Mouse (Mus musculus): ENCODE measurements around the gene Rhbdd2. TPM values are rescaled to one million over a fixed set of nuclear protein-coding genes. Genes with fewer than 3 reads are reported as not detected.

Rhbdd2 gene
- 25.0 TPM for polyA plus RNA-seq (2017; shearing (Covaris generic))

DNA sequence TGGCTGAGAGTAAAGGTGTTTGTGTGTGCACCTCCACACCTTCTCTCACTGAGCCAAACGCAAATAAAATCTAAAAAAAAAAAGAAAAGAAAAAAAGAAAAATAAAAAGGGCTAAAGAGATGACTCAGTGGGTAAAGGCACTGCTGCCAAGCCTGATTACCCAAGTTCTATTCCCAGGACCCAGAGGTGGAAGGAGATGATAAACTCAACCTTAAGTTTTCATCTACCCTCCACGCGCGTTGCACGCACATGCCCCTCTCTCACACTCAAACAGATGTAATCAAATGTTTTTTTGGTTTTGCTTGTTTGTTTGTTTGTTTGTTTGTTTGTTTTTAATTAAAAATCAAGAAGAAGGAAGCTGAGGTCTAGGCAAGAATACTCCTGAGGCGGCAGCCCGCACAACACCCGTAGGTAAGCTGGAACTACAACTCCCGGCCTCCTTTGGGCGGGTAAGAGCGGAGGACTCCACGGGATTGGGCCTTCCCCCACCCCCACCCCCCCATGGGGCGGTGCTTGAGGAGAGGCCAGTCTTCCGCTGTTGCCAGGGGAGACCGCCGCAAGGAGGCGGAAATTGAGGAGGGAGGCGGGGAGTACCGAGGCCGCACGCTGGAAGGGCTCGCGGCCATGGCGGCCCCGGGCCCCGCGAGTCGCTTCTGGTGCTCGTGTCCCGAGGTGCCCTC lies at the start of gene Rhbdd2:
TSS of gene Rhbdd2 (plus strand) at position 502 of the 680 bp plus-strand sequence.

DNA sequence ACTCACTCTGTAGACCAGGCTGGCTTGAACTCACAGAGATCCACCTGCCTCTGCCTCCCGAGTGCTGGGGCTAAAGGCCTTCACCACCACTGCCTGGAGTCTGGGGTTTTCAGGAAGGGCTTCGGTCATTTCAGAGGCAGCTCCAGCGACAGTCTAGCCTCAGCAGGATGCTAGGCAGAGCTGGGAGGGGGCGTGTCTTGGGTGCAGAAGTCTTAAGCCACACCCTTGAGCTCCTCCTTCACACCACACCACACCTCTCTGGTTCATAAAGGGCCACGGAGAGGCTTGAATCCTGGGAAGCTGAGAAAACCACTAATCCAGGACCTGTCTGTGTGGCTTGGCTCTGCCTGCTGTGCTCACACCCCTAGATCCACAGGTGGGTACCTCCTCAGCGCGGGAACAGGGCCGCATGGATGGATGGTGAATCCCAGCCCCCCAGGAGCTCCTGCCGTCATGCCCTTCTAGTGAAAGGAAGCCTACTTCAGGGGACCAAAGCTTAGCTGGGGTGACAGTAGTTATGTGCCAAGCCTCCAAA lies 37.4 kb downstream of the Rhbdd2 start, which contains the start of gene Por:
TSS of gene Por (plus strand) at position 293 of the 535 bp plus-strand sequence.

Other genes with a start within 250 kb of the Rhbdd2 start
- gene Pom121, start 238.1 kb upstream of the Rhbdd2 start, polyA plus RNA-seq (2017; shearing (Covaris generic)) = 43.9 TPM
- 15.5 TPM for gene Hip1, start 87.5 kb upstream of the Rhbdd2 start, polyA plus RNA-seq (2017; shearing (Covaris generic))
- not detected for gene Ccl26, start 69.0 kb upstream of the Rhbdd2 start, polyA plus RNA-seq (2017; shearing (Covaris generic))
- gene Ccl24, start 59.6 kb upstream of the Rhbdd2 start, polyA plus RNA-seq (2017; shearing (Covaris generic)) = not detected
- gene Por, start 37.4 kb downstream of the Rhbdd2 start, polyA plus RNA-seq (2017; shearing (Covaris generic)) = 118 TPM
- 45.2 TPM for gene Tmem120a, start 111.8 kb downstream of the Rhbdd2 start, polyA plus RNA-seq (2017; shearing (Covaris generic))
- 0.78 TPM for gene Styxl1, start 145.8 kb downstream of the Rhbdd2 start, polyA plus RNA-seq (2017; shearing (Covaris generic))
- 362 TPM for gene Mdh2, start 145.9 kb downstream of the Rhbdd2 start, polyA plus RNA-seq (2017; shearing (Covaris generic))
- 0.49 TPM for gene Srrm3, start 174.3 kb downstream of the Rhbdd2 start, polyA plus RNA-seq (2017; shearing (Covaris generic))

Data from effector memory CD4-positive, alpha-beta T cell, adult 7 months (primary cell).